Mouse (Mus musculus) erythroblast, embryonic 14.5 days (primary cell): ENCODE data around the gene Naa16. TPM values are rescaled to one million over a fixed set of nuclear protein-coding genes. Genes with fewer than 3 reads are reported as not detected.

Experiments
- H3K27me3 ChIP-seq: 2 replicates; pipeline ENCODE4 v1.6.1; 2012; ENCODE audit warnings: inconsistent platforms; ENCODE audit not compliant: control insufficient read depth
- H3K36me3 ChIP-seq: 2 replicates; pipeline ENCODE4 v1.6.1; 2012; ENCODE audit warnings: mild to moderate bottlenecking, inconsistent platforms; ENCODE audit not compliant: control insufficient read depth
- H3K4me1 ChIP-seq: 2 replicates; pipeline ENCODE4 v1.6.1; 2012; ENCODE audit warnings: inconsistent platforms; ENCODE audit not compliant: control insufficient read depth
- H3K4me3 ChIP-seq: replicated peaks from 2 replicates; pipeline ENCODE3; 2012; ENCODE audit warnings: moderate library complexity, mild to moderate bottlenecking, inconsistent platforms
- H3K9me3 ChIP-seq: 2 replicates; pipeline ENCODE4 v1.6.1; 2012; ENCODE audit warnings: low read length, inconsistent platforms, mixed read lengths; ENCODE audit not compliant: control insufficient read depth
- GATA1 ChIP-seq: IDR thresholded peaks from 2 replicates; pipeline ENCODE4 v1.6.1; 2012; ENCODE audit warnings: low read length, inconsistent platforms, mixed read lengths
- TAL1 ChIP-seq: IDR thresholded peaks from 3 replicates; pipeline ENCODE4 v1.6.1; 2012; ENCODE audit warnings: low read length, inconsistent platforms, mixed read lengths
- polyA plus RNA-seq: library from polyadenylated mRNA; stranded (reverse); fragments of >175 nt; gene quantifications from 2 replicates; pipeline ENCODE4 v1.2.3, GENCODE M21; 2012

Gene Naa16
- polyA plus RNA-seq, 1 experiment, result 1.8 TPM

DNA sequence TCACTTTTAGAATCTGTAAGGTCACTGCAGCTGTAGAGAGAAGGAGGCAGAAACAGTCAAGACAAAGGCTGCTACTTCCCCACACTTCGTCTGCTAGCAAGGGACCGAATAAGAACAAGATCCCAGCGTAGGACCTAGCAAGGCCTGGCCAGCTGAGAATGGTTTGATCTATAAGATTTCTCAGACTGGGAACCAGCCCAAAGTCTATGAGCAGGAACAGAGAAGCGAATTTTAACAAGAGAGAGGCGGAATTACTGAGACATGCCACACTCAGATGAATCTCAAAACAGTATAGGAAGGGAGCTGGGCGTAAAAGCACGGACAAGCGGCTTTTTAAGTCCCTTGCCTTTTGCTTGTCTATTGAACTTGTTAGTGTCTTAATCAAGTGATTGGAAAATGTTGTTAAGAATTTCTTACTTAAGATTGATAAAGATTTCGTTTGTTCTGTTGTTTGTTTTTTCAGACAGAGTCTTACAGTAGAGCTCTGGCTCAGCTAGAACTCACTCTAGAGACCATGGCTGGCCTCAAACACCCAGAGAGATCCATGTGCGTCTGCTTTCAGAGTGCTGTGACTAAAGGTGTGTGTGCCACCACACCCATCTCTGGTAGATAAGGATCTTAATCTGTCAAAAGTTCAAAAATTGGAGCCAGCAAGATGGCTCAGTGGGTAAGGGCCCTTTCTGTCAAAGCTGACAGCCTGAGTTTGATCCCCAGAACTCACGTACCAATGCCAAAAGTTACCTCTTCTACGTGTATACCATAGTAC, 76.2 kb downstream of the Naa16 start:
- H3K4me1 ChIP-seq, result peaks cover 38% of the 10 kb centered on the region
- H3K4me3 ChIP-seq, result no peak overlapping the region
- no peaks in the 10 kb centered on the region for H3K36me3 ChIP-seq
- no peaks in the 10 kb centered on the region for H3K9me3 ChIP-seq
- TF ChIP-seq GATA1 (no peak), TAL1 (no peak)
- H3K27me3 ChIP-seq, result no peaks in the 10 kb centered on the region

DNA sequence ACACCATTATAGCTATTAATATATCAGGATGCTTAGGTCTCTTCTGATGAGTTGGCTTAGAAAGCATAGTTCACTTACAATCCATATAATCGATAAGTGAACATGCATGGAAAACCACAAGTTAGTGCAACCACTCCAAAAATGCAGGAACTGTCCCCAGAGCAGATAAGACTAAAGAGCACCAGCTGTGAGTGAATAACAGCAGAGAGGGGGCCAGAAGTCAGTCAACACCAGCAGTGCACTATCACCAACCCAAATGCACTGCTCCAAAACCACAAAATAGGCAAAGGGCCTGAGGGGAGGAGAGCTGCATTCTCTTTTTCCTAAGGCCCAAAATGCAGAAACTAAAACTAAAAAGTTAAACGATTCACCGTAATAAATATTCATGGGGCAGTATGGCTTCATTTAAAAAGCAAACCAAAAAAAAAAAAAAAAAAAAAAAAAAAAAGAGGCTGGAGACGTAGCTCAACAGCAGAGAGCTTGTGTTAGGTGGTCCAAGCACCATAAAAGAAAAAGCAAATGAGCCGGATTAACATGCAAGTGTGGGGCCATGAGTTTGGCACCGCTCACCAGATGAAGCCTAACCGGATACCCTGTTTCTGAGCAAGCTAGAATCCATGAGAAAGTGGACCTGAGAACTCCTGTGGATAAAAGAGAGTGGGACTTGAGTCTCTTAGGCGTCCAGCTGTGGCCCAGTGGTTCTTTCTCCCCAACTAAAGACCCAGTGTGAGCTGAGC, 77.0 kb downstream of the Naa16 start:
- Histone ChIP-seq H3K27me3 (no peaks in the 10 kb centered on the region), H3K36me3 (no peaks in the 10 kb centered on the region), H3K4me1 (peaks cover 46% of the 10 kb centered on the region), H3K9me3 (no peaks in the 10 kb centered on the region), H3K4me3 (no peak overlapping the region)
- TF ChIP-seq GATA1 (no peak), TAL1 (no peak)

DNA sequence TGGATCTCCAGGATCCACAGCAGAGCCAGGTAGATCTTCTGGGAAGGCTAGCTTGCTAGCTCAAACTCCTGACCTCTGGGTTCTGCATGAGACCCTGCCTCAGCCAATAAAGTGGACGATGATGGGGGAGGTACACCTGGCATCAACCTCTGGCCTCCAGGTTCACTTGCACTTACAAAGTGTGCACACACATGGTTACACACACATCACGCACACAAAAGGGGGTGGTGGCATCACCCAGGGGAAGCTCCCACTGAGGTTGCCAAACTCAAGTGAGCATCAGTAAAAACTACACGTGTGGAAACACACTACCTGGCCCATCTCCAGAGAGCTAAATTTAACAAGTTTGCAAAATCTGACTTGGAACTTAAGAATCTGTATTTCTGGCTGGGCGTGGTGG, 77.9 kb downstream of the Naa16 start:
- TF ChIP-seq GATA1 (no peak), TAL1 (no peak)
- H3K27me3 ChIP-seq, result no peaks in the 10 kb centered on the region
- peaks cover 55% of the 10 kb centered on the region for H3K4me1 ChIP-seq
- H3K36me3 ChIP-seq, result no peaks in the 10 kb centered on the region
- no peaks in the 10 kb centered on the region for H3K9me3 ChIP-seq
- no peak overlapping the region for H3K4me3 ChIP-seq

DNA sequence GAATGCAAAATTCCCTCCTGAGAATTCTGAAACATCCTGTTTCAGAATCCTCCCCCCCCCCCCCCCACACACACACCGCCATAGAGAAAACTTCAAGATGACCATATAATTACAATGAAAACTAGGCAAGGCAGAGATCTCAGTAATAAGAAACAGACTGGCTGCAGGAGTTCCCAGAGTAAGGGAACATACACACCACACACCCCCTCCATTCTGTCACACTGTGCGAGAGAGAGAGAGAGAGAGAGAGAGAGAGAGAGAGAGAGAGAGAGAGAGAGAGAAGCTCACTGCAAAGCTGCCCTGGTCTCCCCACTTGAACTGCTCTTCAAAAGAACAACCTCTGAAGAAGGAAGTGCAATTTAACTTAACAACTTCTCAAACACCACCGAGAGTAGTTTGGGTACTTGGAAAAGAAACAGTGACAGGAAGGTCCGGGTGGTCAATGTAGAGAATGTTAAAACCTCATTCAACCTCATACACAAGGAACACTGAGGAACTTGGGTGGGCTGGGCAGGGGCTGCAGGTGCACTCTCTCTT, 78.6 kb downstream of the Naa16 start:
- Histone ChIP-seq H3K36me3 (peaks cover 3% of the 10 kb centered on the region), H3K9me3 (peaks cover 3% of the 10 kb centered on the region), H3K4me1 (peaks cover 62% of the 10 kb centered on the region), H3K27me3 (no peaks in the 10 kb centered on the region), H3K4me3 (no peak overlapping the region)
- TF ChIP-seq TAL1, result no peak
- TF ChIP-seq GATA1, result no peak

DNA sequence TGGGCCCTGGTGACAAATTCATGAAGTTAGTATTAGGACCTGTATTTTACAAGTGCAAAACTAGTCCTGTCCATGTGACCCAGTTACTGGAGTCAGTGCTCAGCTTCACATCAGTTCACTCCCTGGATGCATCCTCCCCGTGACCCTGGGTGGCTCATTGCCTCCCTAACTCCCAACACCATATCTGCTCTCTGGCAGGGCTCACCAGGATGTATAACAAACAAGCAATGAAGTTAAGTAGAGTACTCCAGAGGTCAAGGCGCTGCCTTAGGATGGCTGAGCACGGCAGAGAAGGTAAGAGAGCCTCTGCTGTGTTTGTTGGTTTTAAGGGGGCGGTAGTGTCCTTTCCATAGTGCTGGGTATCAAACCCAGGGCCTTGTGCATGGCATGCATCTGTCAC, 81.5 kb downstream of the Naa16 start:
- peaks cover 29% of the 10 kb centered on the region for H3K9me3 ChIP-seq
- peaks cover 79% of the 10 kb centered on the region for H3K4me1 ChIP-seq
- peaks cover 25% of the 10 kb centered on the region for H3K36me3 ChIP-seq
- H3K4me3 ChIP-seq, result no peak overlapping the region
- no peak for TF ChIP-seq TAL1
- no peak for TF ChIP-seq GATA1
- peaks cover 3% of the 10 kb centered on the region; the same call in 1 of the 2 replicates for H3K27me3 ChIP-seq

DNA sequence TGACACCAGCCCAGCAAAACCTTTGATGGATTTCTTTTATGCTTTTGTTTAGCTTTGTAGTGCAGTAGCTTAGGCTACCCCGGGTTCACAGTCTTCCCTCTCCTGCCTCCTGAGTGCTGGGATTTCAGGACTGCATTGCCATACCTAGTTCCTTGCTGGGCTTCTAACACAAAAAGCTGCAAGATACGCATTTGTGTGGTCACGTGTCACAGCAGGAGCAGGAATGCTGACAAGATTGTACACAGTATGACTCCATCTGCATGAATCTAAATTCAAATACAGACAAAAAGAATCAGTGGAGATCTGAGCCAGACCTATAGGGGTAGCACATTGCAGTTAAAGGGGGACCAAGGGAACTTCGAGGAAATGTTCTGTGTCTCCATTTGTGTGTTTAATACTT, 82.2 kb downstream of the Naa16 start:
- peaks cover 31% of the 10 kb centered on the region for H3K36me3 ChIP-seq
- H3K9me3 ChIP-seq, result peaks cover 36% of the 10 kb centered on the region
- no peak for TF ChIP-seq TAL1
- TF ChIP-seq GATA1, result no peak
- H3K4me3 ChIP-seq, result no peak overlapping the region
- H3K4me1 ChIP-seq, result peaks cover 79% of the 10 kb centered on the region
- peaks cover 3% of the 10 kb centered on the region; the same call in 1 of the 2 replicates for H3K27me3 ChIP-seq

DNA sequence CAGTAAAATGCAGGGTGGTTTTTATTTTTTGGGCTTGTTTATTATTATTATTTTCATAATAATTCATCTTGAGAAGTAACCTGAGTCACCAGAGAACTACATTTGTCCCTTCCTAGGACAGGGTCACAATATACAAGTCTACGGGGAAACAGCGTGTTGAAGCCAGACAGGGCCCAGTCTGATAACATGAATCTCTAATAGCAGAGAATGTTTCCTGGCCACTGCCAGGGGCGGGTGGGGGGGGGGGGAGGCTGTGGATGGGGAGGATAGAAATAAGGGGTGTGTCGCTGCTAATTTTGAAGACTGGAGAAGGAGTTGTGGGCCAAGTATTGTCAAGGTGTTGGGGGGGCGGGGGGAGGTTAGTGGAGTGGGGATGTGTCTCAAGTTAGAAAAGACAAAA, 82.7 kb downstream of the Naa16 start:
- Histone ChIP-seq H3K9me3 (peaks cover 41% of the 10 kb centered on the region), H3K4me1 (peaks cover 79% of the 10 kb centered on the region)
- TF ChIP-seq GATA1 (no peak), TAL1 (no peak)

DNA sequence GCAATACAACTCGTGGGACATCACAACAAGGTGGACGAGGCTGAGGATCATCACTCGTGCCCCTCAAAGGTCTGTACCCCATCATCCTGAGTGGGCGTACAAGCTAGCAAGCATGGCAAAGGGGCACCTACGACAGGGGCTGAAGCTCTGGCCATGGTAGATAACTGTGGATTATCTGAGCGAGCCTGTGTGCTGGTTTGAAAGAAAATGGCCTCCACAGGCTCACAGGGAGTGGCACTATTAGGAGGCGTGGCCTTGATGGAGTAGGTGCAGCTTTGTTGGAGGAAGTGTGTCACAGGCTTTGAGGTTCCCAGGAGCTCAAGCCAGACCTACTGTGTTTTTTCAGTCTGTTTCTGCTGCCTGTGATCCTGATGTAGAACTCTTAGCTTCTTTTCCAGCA, 83.4 kb downstream of the Naa16 start:
- Histone ChIP-seq H3K9me3 (peaks cover 41% of the 10 kb centered on the region), H3K4me3 (peak overlapping the region; percentile 18), H3K36me3 (peaks cover 35% of the 10 kb centered on the region), H3K4me1 (peaks cover 81% of the 10 kb centered on the region), H3K27me3 (peaks cover 3% of the 10 kb centered on the region; the same call in 1 of the 2 replicates)
- TF ChIP-seq GATA1 (peak; percentile 60), TAL1 (peak; percentile 71)

More for the DNA sequence above, 82.7 kb downstream of the Naa16 start:
- Histone ChIP-seq H3K36me3 (peaks cover 33% of the 10 kb centered on the region), H3K27me3 (peaks cover 3% of the 10 kb centered on the region; the same call in 1 of the 2 replicates), H3K4me3 (no peak overlapping the region)

DNA sequence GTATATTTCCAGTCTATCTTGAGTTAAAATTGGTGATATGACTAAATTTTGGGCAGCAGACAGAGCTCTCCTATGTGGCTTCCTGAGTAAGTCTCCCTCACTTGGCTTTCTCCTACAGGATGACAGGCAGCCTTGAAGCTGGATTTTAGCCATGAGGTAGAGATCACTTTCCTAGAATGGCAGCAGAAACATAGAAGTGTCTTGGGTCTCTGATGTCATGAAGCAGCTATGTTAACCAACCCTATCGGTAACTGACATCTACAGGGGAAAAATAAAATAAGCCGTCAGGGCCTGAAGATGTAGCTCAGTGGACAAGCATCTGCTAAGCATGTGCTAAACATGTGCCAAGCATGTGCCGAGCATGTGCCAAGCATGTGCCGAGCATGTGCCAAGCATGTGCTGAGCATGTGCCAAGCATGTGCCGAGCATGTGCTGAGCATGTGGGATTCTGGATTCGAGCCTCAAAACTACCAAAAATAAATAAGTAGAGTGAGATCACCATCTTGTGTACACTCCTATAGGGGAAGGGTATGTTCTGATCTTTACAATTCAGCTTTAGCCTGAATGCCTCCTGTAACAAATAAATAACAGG, 85.6 kb downstream of the Naa16 start:
- Histone ChIP-seq H3K9me3 (peaks cover 44% of the 10 kb centered on the region), H3K27me3 (peaks cover 8% of the 10 kb centered on the region; the same call in 1 of the 2 replicates), H3K4me1 (peaks cover 80% of the 10 kb centered on the region), H3K36me3 (peaks cover 49% of the 10 kb centered on the region), H3K4me3 (no peak overlapping the region)
- TF ChIP-seq TAL1, result no peak
- no peak for TF ChIP-seq GATA1
